Mouse (Mus musculus): ENCODE data around the gene Thap7. TPM values are rescaled to one million over a fixed set of nuclear protein-coding genes. Genes with fewer than 3 reads are reported as not detected.
A peak's percentile ranks its signal among the peaks of the same experiment; 100 is the strongest.
"Not testable (repeated sequence)": the region's sequence is repeated elsewhere in the genome, so short reads cannot be mapped to it uniquely, and the experiment has no call there.

Gene Thap7
- total RNA-seq, 2 experiments from 2014 or later, result 42.3 to 45.4 TPM

DNA sequence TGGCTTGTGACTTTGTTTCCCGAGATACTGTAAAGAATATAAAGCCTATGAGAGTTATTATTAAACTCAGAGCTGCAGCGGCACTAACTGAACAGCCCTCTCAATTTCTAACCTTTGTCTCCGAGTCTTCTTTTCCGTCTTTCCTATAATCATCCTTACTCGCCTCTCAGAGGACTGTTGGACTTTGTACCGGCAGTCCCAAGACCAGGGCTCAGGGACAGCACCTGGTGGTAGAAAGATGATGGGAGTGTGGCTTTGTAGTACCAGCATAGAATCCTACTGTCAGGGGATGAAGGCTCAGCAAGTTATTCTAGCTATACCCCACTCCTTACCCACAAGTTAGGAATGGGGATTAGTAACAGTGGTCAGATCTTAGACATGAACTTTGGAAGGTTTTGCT is 4.7 kb downstream of the Thap7 start:
- DNase-seq (ENCODE audit: low spot score in 2 of 2), result no peak
- no peak overlapping the region for H3K4me3 ChIP-seq
- TF ChIP-seq CTCF (conservative IDR thresholded peaks at IDR 0.05), result no peak

DNA sequence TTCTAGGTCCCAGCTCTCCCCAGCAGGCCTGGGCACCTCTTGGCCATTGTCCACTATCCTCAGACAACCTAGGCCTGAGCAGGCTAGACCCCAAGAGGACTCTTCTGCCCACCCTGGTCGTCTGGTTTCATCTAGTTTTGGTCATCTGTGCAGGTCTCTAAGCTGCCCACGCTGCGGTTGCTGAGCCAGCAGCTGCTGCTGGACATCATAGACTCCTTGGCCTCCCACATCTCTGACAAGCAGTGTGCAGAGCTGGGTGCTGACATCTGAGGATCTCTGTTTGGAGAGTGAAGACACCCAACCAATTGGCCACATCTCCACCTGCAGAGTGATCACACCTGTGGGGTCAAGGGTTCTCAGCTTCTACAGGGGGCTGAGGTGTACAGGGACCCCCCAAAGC is 5.4 kb downstream of the Thap7 start:
- DNase-seq (ENCODE audit: low spot score in 2 of 2), result no peak
- no peak for TF ChIP-seq CTCF (conservative IDR thresholded peaks at IDR 0.05)
- no peak overlapping the region for H3K27ac ChIP-seq
- H3K4me3 ChIP-seq, result no peak overlapping the region

More for the DNA sequence above, 4.7 kb downstream of the Thap7 start:
- H3K27ac ChIP-seq, result no peak overlapping the region

DNA sequence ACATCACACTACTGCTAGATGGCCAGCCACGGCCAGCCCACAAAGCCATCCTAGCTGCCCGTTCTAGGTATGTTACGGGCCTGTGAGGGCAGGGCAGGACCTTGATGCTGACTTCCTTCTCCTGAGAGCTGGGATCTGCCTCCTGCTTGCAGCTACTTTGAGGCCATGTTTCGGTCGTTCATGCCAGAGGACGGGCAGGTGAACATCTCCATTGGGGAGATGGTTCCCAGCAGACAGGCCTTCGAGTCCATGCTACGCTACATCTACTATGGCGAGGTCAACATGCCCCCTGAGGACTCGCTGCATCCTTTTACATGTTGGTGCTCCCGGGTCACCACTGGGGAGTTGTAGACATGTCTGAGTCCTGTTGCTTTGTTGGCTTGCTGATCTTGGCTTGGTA is 6.8 kb downstream of the Thap7 start:
- no peak overlapping the region for H3K4me3 ChIP-seq
- DNase-seq (ENCODE audit: low spot score in 2 of 2), result no peak
- no peak overlapping the region for H3K27ac ChIP-seq
- TF ChIP-seq CTCF (conservative IDR thresholded peaks at IDR 0.05), result no peak

- TF ChIP-seq CTCF (conservative IDR thresholded peaks at IDR 0.05), result no peak
- Histone ChIP-seq H3K27ac (no peak overlapping the region), H3K4me3 (no peak overlapping the region)
- no peak for DNase-seq (ENCODE audit: low spot score in 2 of 2)
These were observed 12.0 kb downstream of the Thap7 start for GRCm38 (mm10) chr16:17518910-17519309.

- no peak for TF ChIP-seq CTCF (conservative IDR thresholded peaks at IDR 0.05)
- Histone ChIP-seq H3K27ac (no peak overlapping the region), H3K4me3 (no peak overlapping the region)
- DNase-seq (ENCODE audit: low spot score in 2 of 2), result no peak
These were observed 19.5 kb downstream of the Thap7 start for GRCm38 (mm10) chr16:17511431-17511830.

DNA sequence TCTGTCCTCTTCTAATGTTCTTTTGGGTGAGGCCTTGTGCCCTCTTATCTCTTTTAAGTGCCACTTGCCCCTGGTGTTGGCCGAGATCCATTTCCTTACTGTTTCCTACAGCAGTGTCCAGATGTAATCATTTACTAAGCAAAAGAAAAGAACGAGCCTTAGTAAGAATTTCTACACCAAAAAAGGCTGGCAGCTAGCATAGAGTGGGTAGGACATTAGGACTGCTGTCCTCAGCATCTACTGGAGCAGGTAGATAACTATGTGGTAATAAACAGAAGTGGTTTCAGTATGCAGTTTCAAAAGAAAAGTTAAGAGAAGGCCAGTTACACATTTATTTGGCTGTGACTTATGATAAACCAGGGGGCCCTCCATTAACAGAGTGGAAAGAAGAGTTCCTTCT is 20.2 kb downstream of the Thap7 start:
- Histone ChIP-seq H3K27ac (no peak overlapping the region), H3K4me3 (no peak overlapping the region)
- DNase-seq (ENCODE audit: low spot score in 2 of 2), result no peak
- TF ChIP-seq CTCF (conservative IDR thresholded peaks at IDR 0.05), result no peak

GRCm38 (mm10) chr16:17510143-17510542 is 20.8 kb downstream of the Thap7 start:
- no peak for DNase-seq (ENCODE audit: low spot score in 2 of 2)
- TF ChIP-seq CTCF (conservative IDR thresholded peaks at IDR 0.05), result no peak
- peak overlapping the region; percentile 82 for H3K4me3 ChIP-seq
- H3K27ac ChIP-seq, result peak overlapping the region; percentile 93; the same call in 1 of the 2 replicates

DNA sequence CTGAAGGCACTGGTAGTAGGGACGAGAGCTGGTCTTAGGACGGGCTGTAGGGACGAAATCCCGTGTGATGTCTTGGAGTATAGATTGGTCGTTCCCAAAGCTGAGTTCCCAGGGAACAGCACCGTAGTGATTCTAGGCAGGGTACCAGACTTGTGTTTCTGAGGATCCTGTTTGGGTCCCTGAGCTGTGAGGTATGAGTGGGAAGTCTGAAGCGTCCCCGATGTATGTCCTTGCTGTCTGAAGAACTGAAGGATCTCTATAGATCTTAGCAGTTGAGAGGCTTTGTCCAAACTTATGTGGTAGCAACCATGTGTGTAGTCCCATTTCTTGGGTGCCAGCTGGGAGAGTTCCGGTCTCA is 21.7 kb downstream of the Thap7 start:
- TF ChIP-seq CTCF (conservative IDR thresholded peaks at IDR 0.05), result no peak
- no peak for DNase-seq (ENCODE audit: low spot score in 2 of 2)
- H3K4me3 ChIP-seq, result peak overlapping the region; percentile 82
- H3K27ac ChIP-seq, result peak overlapping the region; percentile 93

- DNase-seq (ENCODE audit: low spot score in 2 of 2), result peak; percentile 85 to 86
- peak; percentile 46 for TF ChIP-seq CTCF (conservative IDR thresholded peaks at IDR 0.05)
- H3K4me3 ChIP-seq, result peak within 1 kb of the TSS; percentile 82
These were observed 22.2 kb downstream of the Thap7 start, which contains the start of gene Lztr1 for GRCm38 (mm10) chr16:17508546-17509239. Gene Lztr1, plus strand, starts transcription at chr16:17508688.

DNA sequence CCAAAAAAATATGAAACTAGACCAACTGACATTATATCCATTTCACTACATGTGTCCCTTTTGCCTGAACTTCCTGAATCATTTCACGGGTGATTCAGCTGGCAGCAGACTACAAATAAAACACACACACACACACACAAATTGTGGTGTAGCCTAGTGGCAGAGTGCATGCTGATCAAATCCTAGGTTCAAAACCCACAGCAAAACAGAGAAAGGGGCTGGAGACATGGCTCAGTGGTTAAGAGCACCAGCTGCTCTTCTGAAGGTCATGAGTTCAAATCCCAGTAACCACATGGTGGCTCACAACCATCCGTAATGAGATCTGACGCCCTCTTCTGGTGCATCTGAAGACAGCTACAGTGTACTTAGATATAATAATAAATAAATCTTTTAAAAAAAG is 22.9 kb downstream of the Thap7 start:
- not testable (repeated sequence) for DNase-seq (ENCODE audit: low spot score in 2 of 2)
- H3K4me3 ChIP-seq, result peak overlapping the region; percentile 82
- H3K27ac ChIP-seq, result peak overlapping the region; percentile 93
- peak; percentile 51 for TF ChIP-seq CTCF (conservative IDR thresholded peaks at IDR 0.05)

More at GRCm38 (mm10) chr16:17508546-17509239, 22.2 kb downstream of the Thap7 start, which contains the start of gene Lztr1:
- H3K27ac ChIP-seq, result peak within 1 kb of the TSS; percentile 93

DNA sequence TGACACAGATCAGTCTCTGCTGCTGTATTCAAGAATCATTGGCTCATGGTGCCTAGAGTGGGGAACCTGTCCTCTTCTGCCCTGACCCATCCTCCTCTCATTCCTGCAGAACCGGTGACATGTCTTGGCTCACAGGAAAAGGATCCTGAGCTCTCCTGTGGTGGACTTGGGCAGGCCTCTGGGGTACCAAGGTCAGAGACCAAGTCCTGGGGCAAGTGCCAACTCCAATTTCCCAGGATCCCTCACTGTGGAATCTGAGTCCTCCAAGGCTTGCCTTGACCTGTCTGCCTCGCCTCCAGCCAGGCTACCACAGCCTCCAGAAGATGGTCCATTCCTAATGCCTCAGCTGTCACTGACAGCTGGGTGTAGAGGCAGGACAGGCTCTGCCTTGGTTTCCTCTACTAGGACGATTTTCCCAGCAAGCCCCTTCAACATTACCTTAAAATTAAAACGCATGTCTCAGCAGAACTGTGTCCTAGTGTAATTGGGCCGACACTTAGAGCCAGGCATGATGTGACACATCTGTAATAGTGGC is 23.9 kb downstream of the Thap7 start:
- no peak for TF ChIP-seq CTCF (conservative IDR thresholded peaks at IDR 0.05)
- H3K27ac ChIP-seq, result no peak overlapping the region
- H3K4me3 ChIP-seq, result no peak overlapping the region
- no peak for DNase-seq (ENCODE audit: low spot score in 2 of 2)

DNA sequence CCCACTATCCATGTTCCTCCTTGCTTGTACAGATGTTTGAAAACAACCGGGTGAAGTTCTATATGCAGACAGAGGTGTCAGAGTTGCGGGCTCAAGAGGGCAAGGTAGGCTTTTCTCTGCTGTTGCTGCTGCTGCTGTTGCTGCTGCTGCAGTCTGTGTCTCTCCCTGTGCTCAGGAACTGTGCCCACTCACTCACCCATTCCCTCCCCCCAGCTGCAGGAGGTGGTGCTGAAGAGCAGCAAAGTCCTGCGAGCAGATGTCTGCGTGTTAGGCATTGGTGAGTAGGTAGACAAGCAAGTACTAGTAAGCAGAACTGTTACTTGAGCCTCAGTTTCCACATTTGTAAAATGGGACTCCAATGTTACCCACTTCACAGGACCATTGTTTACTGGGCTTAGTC is 28.3 kb downstream of the Thap7 start:
- H3K4me3 ChIP-seq, result no peak overlapping the region
- no peak overlapping the region for H3K27ac ChIP-seq
- no peak for DNase-seq (ENCODE audit: low spot score in 2 of 2)
- no peak for TF ChIP-seq CTCF (conservative IDR thresholded peaks at IDR 0.05)

- Histone ChIP-seq H3K27ac (peak overlapping the region; percentile 39; the same call in 1 of the 2 replicates), H3K4me3 (no peak overlapping the region)
- no peak for TF ChIP-seq CTCF (conservative IDR thresholded peaks at IDR 0.05)
- DNase-seq (ENCODE audit: low spot score in 2 of 2), result no peak
These were observed 31.6 kb downstream of the Thap7 start for GRCm38 (mm10) chr16:17499249-17499883.
